Mouse (Mus musculus) neural tube, embryonic 15.5 days (tissue): ENCODE results near the gene Dsn1. TPM values are rescaled to one million over a fixed set of nuclear protein-coding genes. Genes with fewer than 3 reads are reported as not detected.
A peak's percentile ranks its signal among the peaks of the same experiment; 100 is the strongest.

Source experiments
- ATAC-seq: fragments of 200-750 bp; cut with Nextera tagmentation; 2 replicates; pipeline ENCODE4 v1.8.0; 2017; ENCODE audit warnings: mild to moderate bottlenecking, moderate TSS enrichment, moderate library complexity; ENCODE audit not compliant: low FRiP score
- H3K27ac ChIP-seq: fragments of 300-500 bp; sonication (generic); replicated peaks from 2 replicates; pipeline ENCODE4 v1.5.1; 2015; ENCODE audit warnings: mild to moderate bottlenecking, inconsistent platforms
- H3K27me3 ChIP-seq: fragments of 300-500 bp; sonication (generic); replicated peaks from 2 replicates; pipeline ENCODE4 v1.6.1; 2015; ENCODE audit warnings: inconsistent platforms
- H3K36me3 ChIP-seq: fragments of 300-500 bp; sonication (generic); 2 replicates; pipeline ENCODE4 v1.6.1; 2015; ENCODE audit warnings: inconsistent platforms
- H3K4me1 ChIP-seq: fragments of 300-500 bp; sonication (generic); 2 replicates; pipeline ENCODE4 v1.6.1; 2015; ENCODE audit warnings: inconsistent platforms
- H3K4me2 ChIP-seq: fragments of 300-500 bp; sonication (generic); 2 replicates; pipeline ENCODE4 v1.6.1; 2015; ENCODE audit warnings: inconsistent platforms, mild to moderate bottlenecking, moderate library complexity
- H3K4me3 ChIP-seq: fragments of 300-500 bp; sonication (generic); replicated peaks from 2 replicates; pipeline ENCODE4 v1.5.1; 2015; ENCODE audit warnings: mild to moderate bottlenecking, inconsistent platforms
- H3K9ac ChIP-seq: fragments of 300-500 bp; sonication (generic); replicated peaks from 2 replicates; pipeline ENCODE4 v1.6.1; 2015; ENCODE audit warnings: mild to moderate bottlenecking, inconsistent platforms
- H3K9me3 ChIP-seq: fragments of 300-500 bp; sonication (generic); replicated peaks from 2 replicates; pipeline ENCODE4 v1.6.1; 2016; ENCODE audit warnings: inconsistent platforms
- WGBS: fragments of 180-500 bp; shearing (Covaris S2); methylation state at CpG from one replicate; pipeline ENCODE4 v1.1.7; 2015; ENCODE audit warnings: mixed read lengths; 5-methylcytosine and 5-hydroxymethylcytosine counted together
- polyA plus RNA-seq: library from polyadenylated mRNA; unstranded; fragments of >200 nt; fragmentation: Nextera tagmentation; extraction: Ambion mirVana; gene quantifications from 2 replicates; pipeline ENCODE4 v1.2.1, GENCODE M21; 2015

Gene Dsn1
- polyA plus RNA-seq, 1 experiment from 2014 or later, result 8.3 TPM

GRCm38 (mm10) chr2:157019228-157019627 is 12.3 kb upstream of the Dsn1 start:
- no peak for ATAC-seq
- Histone ChIP-seq H3K4me1 (no peaks in the 10 kb centered on the region), H3K4me2 (no peak overlapping the region), H3K36me3 (peaks cover 94% of the 10 kb centered on the region), H3K27me3 (no peaks in the 10 kb centered on the region), H3K4me3 (no peak overlapping the region), H3K9me3 (no peaks in the 10 kb centered on the region), H3K27ac (no peak overlapping the region), H3K9ac (no peak overlapping the region)
- WGBS, result 83% methylated on average over 4 of the region's 4 CpGs

GRCm38 (mm10) chr2:157016529-157017270 is 9.7 kb upstream of the Dsn1 start:
- no peaks in the 10 kb centered on the region for H3K4me1 ChIP-seq
- no peak overlapping the region for H3K4me3 ChIP-seq
- H3K36me3 ChIP-seq, result peaks cover 80% of the 10 kb centered on the region
- WGBS, result 86% methylated on average over 18 of the region's 18 CpGs
- H3K27ac ChIP-seq, result no peak overlapping the region
- H3K9ac ChIP-seq, result no peak overlapping the region
- H3K27me3 ChIP-seq, result no peaks in the 10 kb centered on the region
- H3K9me3 ChIP-seq, result no peaks in the 10 kb centered on the region
- no peak for ATAC-seq
- no peak overlapping the region for H3K4me2 ChIP-seq

- Histone ChIP-seq H3K4me2 (no peak overlapping the region), H3K4me3 (no peak overlapping the region), H3K4me1 (peaks cover 12% of the 10 kb centered on the region), H3K36me3 (peaks cover 41% of the 10 kb centered on the region), H3K9ac (no peak overlapping the region), H3K9me3 (no peaks in the 10 kb centered on the region), H3K27ac (no peak overlapping the region), H3K27me3 (no peaks in the 10 kb centered on the region)
- WGBS, result 89% methylated on average over 6 of the region's 6 CpGs
- no peak for ATAC-seq
Measured at GRCm38 (mm10) chr2:157012341-157012740, 5.4 kb upstream of the Dsn1 start.

GRCm38 (mm10) chr2:157010634-157011310 is 3.8 kb upstream of the Dsn1 start:
- peaks cover 26% of the 10 kb centered on the region for H3K36me3 ChIP-seq
- no peak overlapping the region for H3K4me2 ChIP-seq
- H3K9me3 ChIP-seq, result no peaks in the 10 kb centered on the region
- WGBS, result 69% methylated on average over 11 of the region's 11 CpGs
- ATAC-seq, result no peak
- peaks cover 23% of the 10 kb centered on the region for H3K4me1 ChIP-seq
- no peaks in the 10 kb centered on the region for H3K27me3 ChIP-seq
- H3K4me3 ChIP-seq, result no peak overlapping the region
- H3K9ac ChIP-seq, result no peak overlapping the region
- H3K27ac ChIP-seq, result no peak overlapping the region; the same call in 1 of the 2 replicates

GRCm38 (mm10) chr2:157010121-157010520 is 3.2 kb upstream of the Dsn1 start:
- Histone ChIP-seq H3K4me2 (no peak overlapping the region), H3K9ac (no peak overlapping the region), H3K36me3 (peaks cover 19% of the 10 kb centered on the region), H3K27ac (no peak overlapping the region), H3K4me3 (no peak overlapping the region), H3K9me3 (no peaks in the 10 kb centered on the region), H3K27me3 (no peaks in the 10 kb centered on the region), H3K4me1 (peaks cover 23% of the 10 kb centered on the region)
- no peak for ATAC-seq

- H3K4me2 ChIP-seq, result no peak overlapping the region
- no peaks in the 10 kb centered on the region for H3K27me3 ChIP-seq
- H3K4me1 ChIP-seq, result peaks cover 23% of the 10 kb centered on the region
- H3K36me3 ChIP-seq, result peaks cover 10% of the 10 kb centered on the region; the same call in 1 of the 2 replicates
- H3K9me3 ChIP-seq, result no peaks in the 10 kb centered on the region
- no peak overlapping the region for H3K9ac ChIP-seq
- ATAC-seq, result no peak
- H3K4me3 ChIP-seq, result no peak overlapping the region
- no peak overlapping the region for H3K27ac ChIP-seq
Measured at GRCm38 (mm10) chr2:157008509-157008908, 1.6 kb upstream of the Dsn1 start.

GRCm38 (mm10) chr2:157007234-157007596 is 261 bp upstream of the Dsn1 start:
- H3K4me1 ChIP-seq, result peaks cover 23% of the 10 kb centered on the region
- peaks cover 6% of the 10 kb centered on the region; the same call in 1 of the 2 replicates for H3K36me3 ChIP-seq
- WGBS, result 28% methylated on average over 5 of the region's 5 CpGs
- H3K9ac ChIP-seq, result peak overlapping the region; percentile 62
- ATAC-seq, result no peak
- no peaks in the 10 kb centered on the region for H3K9me3 ChIP-seq
- H3K27ac ChIP-seq, result peak overlapping the region; percentile 80
- peak overlapping the region; percentile 99 for H3K4me2 ChIP-seq
- H3K27me3 ChIP-seq, result no peaks in the 10 kb centered on the region
- peak overlapping the region; percentile 62 for H3K4me3 ChIP-seq

GRCm38 (mm10) chr2:157002321-157002720 is 4.6 kb downstream of the Dsn1 start:
- no peaks in the 10 kb centered on the region for H3K36me3 ChIP-seq
- WGBS, result 92% methylated on average over 4 of the region's 4 CpGs
- no peak overlapping the region for H3K4me2 ChIP-seq
- peaks cover 11% of the 10 kb centered on the region for H3K4me1 ChIP-seq
- ATAC-seq, result no peak
- H3K4me3 ChIP-seq, result no peak overlapping the region
- H3K27ac ChIP-seq, result no peak overlapping the region
- H3K9me3 ChIP-seq, result no peaks in the 10 kb centered on the region
- H3K9ac ChIP-seq, result no peak overlapping the region
- no peaks in the 10 kb centered on the region for H3K27me3 ChIP-seq

- Histone ChIP-seq H3K4me3 (no peak overlapping the region), H3K9me3 (no peaks in the 10 kb centered on the region), H3K9ac (no peak overlapping the region), H3K27me3 (no peaks in the 10 kb centered on the region), H3K4me1 (no peaks in the 10 kb centered on the region), H3K36me3 (0 out of 2 replicates have a peak, but pooled peaks cover 2% of the 10 kb centered on the region), H3K27ac (no peak overlapping the region), H3K4me2 (no peak overlapping the region)
- ATAC-seq, result no peak
- 90% methylated on average over 5 of the region's 5 CpGs for WGBS
Measured at GRCm38 (mm10) chr2:156998263-156998662, 8.7 kb downstream of the Dsn1 start.

GRCm38 (mm10) chr2:156996576-156996975 is 10.4 kb downstream of the Dsn1 start:
- H3K4me1 ChIP-seq, result 0 out of 2 replicates have a peak, but pooled peaks cover 2% of the 10 kb centered on the region
- no peak overlapping the region for H3K9ac ChIP-seq
- no peak overlapping the region for H3K4me2 ChIP-seq
- H3K4me3 ChIP-seq, result no peak overlapping the region
- WGBS, result 65% methylated on average over 6 of the region's 6 CpGs
- ATAC-seq, result no peak
- H3K36me3 ChIP-seq, result 0 out of 2 replicates have a peak, but pooled peaks cover 2% of the 10 kb centered on the region
- H3K9me3 ChIP-seq, result no peaks in the 10 kb centered on the region
- no peak overlapping the region for H3K27ac ChIP-seq
- no peaks in the 10 kb centered on the region for H3K27me3 ChIP-seq

GRCm38 (mm10) chr2:156991470-156992319 is 15.3 kb downstream of the Dsn1 start, which contains the start of gene Ndrg3:
Ndrg3 (minus strand) TSS chr2:156992056.
- peak; percentile 95 for ATAC-seq
- peak within 1 kb of the TSS; percentile 86 for H3K4me2 ChIP-seq
- H3K36me3 ChIP-seq, result 0 out of 2 replicates have a peak, but pooled peaks cover 2% of the 10 kb centered on the region
- peak within 1 kb of the TSS; percentile 84 for H3K9ac ChIP-seq
- peak within 1 kb of the TSS; percentile 70 for H3K4me3 ChIP-seq
- peaks cover 15% of the 10 kb centered on the region for H3K4me1 ChIP-seq
- H3K9me3 ChIP-seq, result no peaks in the 10 kb centered on the region
- under 1% methylated on average over 65 of the region's 66 CpGs for WGBS
- peak within 1 kb of the TSS; percentile 84 for H3K27ac ChIP-seq
- H3K27me3 ChIP-seq, result no peaks in the 10 kb centered on the region
